Mouse (Mus musculus) brain, adult 10 weeks (tissue): ENCODE measurements around the gene Olfr272. TPM values are rescaled to one million over a fixed set of nuclear protein-coding genes. Genes with fewer than 3 reads are reported as not detected.

ENCODE experiments used
- polyA plus RNA-seq: library from polyadenylated mRNA; stranded (reverse); fragments of 350-450 nt; fragmentation: Illumina TruSeq; extraction: RNeasy Lipid Tissue Mini Kit (QIAGEN cat#74804); gene quantifications from one replicate; pipeline ENCODE4 v1.2.3, GENCODE M21; 2015; ENCODE audit warnings: low read depth, low replicate concordance

Gene Olfr272
- polyA plus RNA-seq, result not detected

DNA sequence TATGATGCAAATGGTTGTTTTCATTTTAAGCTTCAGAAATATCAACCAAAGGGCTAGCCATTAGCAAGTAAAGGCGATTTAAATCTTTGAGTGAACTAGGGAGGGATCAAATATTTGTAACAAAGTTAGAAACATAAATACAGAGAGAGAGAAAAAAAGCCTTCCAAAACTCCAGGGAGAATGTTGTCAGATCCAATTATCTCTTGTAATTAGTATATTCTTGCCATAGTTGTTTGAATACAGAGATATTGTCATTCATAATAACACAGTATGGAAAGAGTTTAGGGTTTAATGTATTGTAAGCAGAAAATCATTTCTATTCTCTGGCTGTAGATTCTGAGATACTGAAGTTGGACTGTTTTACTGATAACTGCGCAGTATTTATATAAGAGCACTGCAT is at the start of gene Olfr272:
Olfr272 (minus strand) TSS at position 101 of the 400 bp plus-strand sequence.

GRCm38 (mm10) chr4:52964247-52964646 is 45.3 kb upstream of the Olfr272 start, which contains the start of gene Olfr270:
Gene Olfr270, plus strand, starts transcription at chr4:52964547.

Other genes starting within 250 kb of the Olfr272 start
- not detected for gene Olfr275, start 104.6 kb downstream of the Olfr272 start, polyA plus RNA-seq
- gene Olfr273, start 59.9 kb downstream of the Olfr272 start, polyA plus RNA-seq, result not detected
- gene Olfr270, start 45.4 kb upstream of the Olfr272 start, polyA plus RNA-seq, result not detected
- gene Nipsnap3a, start 70.1 kb upstream of the Olfr272 start, polyA plus RNA-seq, result not detected
- 18.1 TPM for gene Nipsnap3b, start 92.7 kb upstream of the Olfr272 start, polyA plus RNA-seq
- gene Abca1, start 240.7 kb upstream of the Olfr272 start, polyA plus RNA-seq, result 11.0 TPM